Mouse (Mus musculus) hindbrain, postnatal 0 days (tissue): ENCODE measurements around the gene Ccdc163. TPM values are rescaled to one million over a fixed set of nuclear protein-coding genes. Genes with fewer than 3 reads are reported as not detected.

Experiments
- ATAC-seq: fragments of 200-750 bp; cut with Nextera tagmentation; 2 replicates; pipeline ENCODE4 v1.8.0; 2017; ENCODE audit warnings: mild to moderate bottlenecking, moderate TSS enrichment, moderate library complexity
- DNase-seq: peaks from one replicate; pipeline ENCODE4 v3.0.0-alpha.2; 2015; ENCODE audit warnings: low spot score
- H3K27ac ChIP-seq: fragments of 300-500 bp; sonication (generic); 2 replicates; pipeline ENCODE4 v1.5.1; 2014; ENCODE audit warnings: mild to moderate bottlenecking
- H3K27me3 ChIP-seq: fragments of 300-500 bp; sonication (generic); 2 replicates; pipeline ENCODE4 v1.6.1; 2014; ENCODE audit warnings: low read length, mixed read lengths; ENCODE audit not compliant: insufficient read depth
- H3K36me3 ChIP-seq: fragments of 300-500 bp; sonication (generic); 2 replicates; pipeline ENCODE4 v1.6.1; 2014; ENCODE audit warnings: low read length, mixed read lengths; ENCODE audit not compliant: insufficient read depth
- H3K4me1 ChIP-seq: fragments of 300-500 bp; sonication (generic); 2 replicates; pipeline ENCODE4 v1.6.1; 2014; ENCODE audit warnings: antibody characterized with exemption, low read length, mixed read lengths; ENCODE audit not compliant: insufficient read depth
- H3K4me2 ChIP-seq: fragments of 300-500 bp; sonication (generic); 2 replicates; pipeline ENCODE4 v1.6.1; 2014; ENCODE audit warnings: low read depth, mild to moderate bottlenecking, low read length, moderate library complexity, mixed read lengths
- H3K4me3 ChIP-seq: fragments of 300-500 bp; sonication (generic); 2 replicates; pipeline ENCODE4 v1.5.1; 2014; ENCODE audit warnings: low read length
- H3K9ac ChIP-seq: fragments of 300-500 bp; sonication (generic); replicated peaks from 2 replicates; pipeline ENCODE4 v1.6.1; 2014; ENCODE audit warnings: mild to moderate bottlenecking, low read length, moderate library complexity, mixed read lengths
- H3K9me3 ChIP-seq: fragments of 300-500 bp; sonication (generic); 2 replicates; pipeline ENCODE4 v1.6.1; 2016; ENCODE audit warnings: low read length, mixed read lengths
- CTCF ChIP-seq: IDR thresholded peaks from 2 replicates; pipeline ENCODE4 v1.5.1; 2016; ENCODE audit warnings: antibody characterized with exemption, control low read depth, low read depth
- WGBS: fragments of 180-500 bp; shearing (Covaris S2); extraction: QIAGEN DNeasy Blood & Tissue Kit; methylation state at CpG from one replicate; pipeline ENCODE4 v1.1.7; 2014; 5-methylcytosine and 5-hydroxymethylcytosine counted together
- polyA plus RNA-seq: library from polyadenylated mRNA; unstranded; fragments of >200 nt; fragmentation: Nextera tagmentation; extraction: Ambion mirVana; gene quantifications from 2 replicates; pipeline ENCODE4 v1.2.1, GENCODE M21; 2015
- total RNA-seq: library from RNA; depleted of rRNA; stranded (reverse); fragments of >200 nt; gene quantifications from 2 replicates; pipeline ENCODE4 v1.2.3, GENCODE M21; 2014

Ccdc163 gene
- total and polyA plus RNA-seq, 2 experiments from 2014 or later: 9.4 to 11.5 TPM

- H3K36me3 ChIP-seq: no peaks in the 10 kb centered on the region
- DNase-seq (no peak), ATAC-seq (no peak)
- WGBS: 83% methylated on average over 2 of the region's 2 CpGs
- no peaks in the 10 kb centered on the region for H3K4me1 ChIP-seq
- H3K27me3 ChIP-seq: no peaks in the 10 kb centered on the region
- no peaks in the 10 kb centered on the region for H3K9me3 ChIP-seq
- no peak overlapping the region for H3K27ac ChIP-seq
- TF ChIP-seq CTCF: no peak
- H3K4me2 ChIP-seq: no peak overlapping the region
- no peak overlapping the region for H3K9ac ChIP-seq
- no peak overlapping the region for H3K4me3 ChIP-seq
These were observed 53.6 kb downstream of the Ccdc163 start for GRCm38 (mm10) chr4:116761914-116762313.

GRCm38 (mm10) chr4:116764001-116764400 is 55.7 kb downstream of the Ccdc163 start:
- Histone ChIP-seq H3K36me3 (no peaks in the 10 kb centered on the region), H3K4me3 (no peak overlapping the region), H3K4me2 (no peak overlapping the region), H3K9me3 (no peaks in the 10 kb centered on the region), H3K9ac (no peak overlapping the region), H3K27me3 (no peaks in the 10 kb centered on the region), H3K27ac (no peak overlapping the region), H3K4me1 (no peaks in the 10 kb centered on the region)
- WGBS: 91% methylated on average over 5 of the region's 5 CpGs
- TF ChIP-seq CTCF: no peak
- ATAC-seq (no peak), DNase-seq (no peak)

GRCm38 (mm10) chr4:116768510-116768909 is 60.2 kb downstream of the Ccdc163 start:
- WGBS: 82% methylated on average over 5 of the region's 5 CpGs
- DNase-seq (no peak), ATAC-seq (no peak)
- no peak overlapping the region for H3K4me3 ChIP-seq
- H3K4me1 ChIP-seq: no peaks in the 10 kb centered on the region
- no peak overlapping the region for H3K4me2 ChIP-seq
- TF ChIP-seq CTCF: no peak
- no peaks in the 10 kb centered on the region for H3K9me3 ChIP-seq
- H3K27ac ChIP-seq: no peak overlapping the region
- no peak overlapping the region for H3K9ac ChIP-seq
- no peaks in the 10 kb centered on the region for H3K36me3 ChIP-seq
- H3K27me3 ChIP-seq: no peaks in the 10 kb centered on the region

DNA sequence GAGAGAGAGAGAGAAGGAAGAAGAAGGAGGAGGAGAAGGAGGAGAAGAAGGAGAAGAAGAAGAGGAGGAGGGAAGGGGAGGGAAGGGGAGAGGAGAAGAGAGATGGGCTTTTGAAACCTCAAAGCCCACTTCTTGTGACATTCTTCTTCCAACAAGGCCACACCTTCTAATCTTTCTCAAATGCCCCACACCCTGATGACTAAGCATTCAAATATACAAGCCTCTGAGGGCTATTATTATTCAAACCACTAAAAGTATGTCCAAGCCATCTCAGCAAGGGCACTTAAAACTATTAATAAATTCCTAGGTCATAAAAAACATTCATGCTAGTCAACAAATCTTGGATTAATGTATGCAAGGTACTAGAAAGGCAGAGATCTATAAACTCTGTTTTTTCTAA is 60.8 kb downstream of the Ccdc163 start:
- Histone ChIP-seq H3K9ac (no peak overlapping the region), H3K4me1 (no peaks in the 10 kb centered on the region), H3K9me3 (no peaks in the 10 kb centered on the region), H3K36me3 (no peaks in the 10 kb centered on the region), H3K4me2 (no peak overlapping the region), H3K27me3 (no peaks in the 10 kb centered on the region), H3K27ac (no peak overlapping the region), H3K4me3 (no peak overlapping the region)
- ATAC-seq (no peak), DNase-seq (no peak)
- no peak for TF ChIP-seq CTCF

- H3K27me3 ChIP-seq: no peaks in the 10 kb centered on the region
- H3K4me1 ChIP-seq: no peaks in the 10 kb centered on the region
- no peak overlapping the region for H3K4me3 ChIP-seq
- no peak overlapping the region for H3K27ac ChIP-seq
- 91% methylated on average over 5 of the region's 5 CpGs for WGBS
- no peak for DNase-seq
- no peaks in the 10 kb centered on the region for H3K9me3 ChIP-seq
- no peaks in the 10 kb centered on the region for H3K36me3 ChIP-seq
- 0 out of 2 replicates have a peak, but pooled peaks have one; percentile 7 for TF ChIP-seq CTCF
- ATAC-seq: no peak
- H3K9ac ChIP-seq: no peak overlapping the region
- H3K4me2 ChIP-seq: no peak overlapping the region
These were observed 68.1 kb downstream of the Ccdc163 start for GRCm38 (mm10) chr4:116776391-116776790.

DNA sequence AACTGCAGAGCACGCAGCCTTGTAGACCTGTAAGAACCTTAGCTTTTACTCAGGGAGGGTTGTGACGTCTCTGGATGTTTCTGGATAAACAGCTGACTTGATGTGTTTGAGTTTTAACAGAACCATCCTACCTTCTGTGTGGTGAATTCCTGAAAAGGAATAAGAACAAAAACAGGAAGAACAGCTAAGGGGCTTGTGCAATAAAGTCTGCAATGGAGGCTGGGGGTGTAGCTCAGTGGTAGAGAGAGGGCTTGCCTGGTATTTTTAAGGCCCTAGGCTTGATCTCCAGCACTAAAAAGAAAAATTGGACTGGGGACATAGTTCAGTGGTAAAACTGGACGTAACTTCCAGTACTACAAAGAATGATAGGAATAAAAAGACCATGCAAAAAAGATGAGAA is 68.8 kb downstream of the Ccdc163 start:
- Histone ChIP-seq H3K4me3 (no peak overlapping the region), H3K27me3 (no peaks in the 10 kb centered on the region), H3K9me3 (no peaks in the 10 kb centered on the region), H3K9ac (no peak overlapping the region), H3K4me1 (no peaks in the 10 kb centered on the region), H3K27ac (no peak overlapping the region), H3K36me3 (no peaks in the 10 kb centered on the region), H3K4me2 (no peak overlapping the region)
- TF ChIP-seq CTCF: no peak
- no peak for ATAC-seq
- 91% methylated on average over 3 of the region's 3 CpGs for WGBS
- no peak for DNase-seq

DNA sequence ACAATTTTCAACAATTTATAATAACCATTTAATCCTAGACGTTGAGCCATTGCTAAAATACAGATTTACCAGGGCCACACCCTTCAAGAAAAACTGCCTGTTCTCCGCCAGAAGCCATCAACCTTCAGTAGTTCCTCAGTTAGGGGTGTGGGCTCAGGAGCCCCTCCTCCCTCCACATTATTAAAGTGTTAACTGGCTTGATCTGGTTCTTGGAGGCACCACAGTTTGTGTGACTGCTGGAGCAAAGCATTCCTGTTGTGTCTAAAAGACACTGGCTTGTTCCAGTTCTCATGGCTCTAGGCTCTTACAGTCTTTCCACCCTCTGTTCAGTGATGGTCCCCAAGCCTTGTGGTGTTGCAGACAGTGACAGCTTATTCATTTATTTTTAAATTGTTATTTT is 72.2 kb downstream of the Ccdc163 start:
- ATAC-seq (no peak), DNase-seq (no peak)
- no peak for TF ChIP-seq CTCF
- H3K36me3 ChIP-seq: no peaks in the 10 kb centered on the region
- WGBS: 79% methylated on average over 2 of the region's 2 CpGs
- H3K9ac ChIP-seq: no peak overlapping the region
- no peak overlapping the region for H3K4me3 ChIP-seq
- H3K4me1 ChIP-seq: no peaks in the 10 kb centered on the region
- no peaks in the 10 kb centered on the region for H3K27me3 ChIP-seq
- H3K4me2 ChIP-seq: no peak overlapping the region
- H3K9me3 ChIP-seq: no peaks in the 10 kb centered on the region
- H3K27ac ChIP-seq: no peak overlapping the region
